Mouse (Mus musculus) thymus, postnatal 36 days (tissue): ENCODE results near the gene Bcar3.

Source experiments
- DNase-seq, 2 experiments: peaks; one replicate each; pipeline ENCODE4 v3.0.0; 2022; ENCODE audit warnings: mixed read lengths in 2 of 2

Gene Bcar3

GRCm38 (mm10) chr3:122483783-122484130 lies 189.8 kb downstream of the Bcar3 start:
- no peak for DNase-seq

DNA sequence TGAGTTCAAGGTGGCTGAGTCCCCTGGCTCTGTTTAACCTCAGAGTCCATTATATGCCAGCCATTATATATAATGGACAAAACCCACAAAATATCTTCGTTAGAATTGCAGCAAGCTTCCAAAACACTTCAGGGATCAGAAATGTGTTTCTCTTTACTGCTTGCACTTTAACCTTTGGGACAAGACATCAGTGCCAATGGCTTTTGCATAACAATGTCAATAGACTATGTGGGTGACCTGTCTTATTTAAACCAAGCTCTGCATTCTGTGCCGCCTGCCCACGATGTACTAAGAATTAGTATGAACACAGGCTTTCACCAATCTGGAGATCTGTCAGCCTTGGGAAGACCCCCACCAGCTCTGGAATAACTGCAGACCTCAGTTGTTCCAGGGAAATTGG lies 190.4 kb downstream of the Bcar3 start:
- DNase-seq, result no peak

- no peak for DNase-seq
Measured at GRCm38 (mm10) chr3:122485699-122486098, 191.8 kb downstream of the Bcar3 start.

GRCm38 (mm10) chr3:122486193-122486592 lies 192.3 kb downstream of the Bcar3 start:
- no peak for DNase-seq

- no peak for DNase-seq
Measured at GRCm38 (mm10) chr3:122488051-122488754, 194.3 kb downstream of the Bcar3 start.

- no peak for DNase-seq
Measured at GRCm38 (mm10) chr3:122490574-122490973, 196.6 kb downstream of the Bcar3 start.

DNA sequence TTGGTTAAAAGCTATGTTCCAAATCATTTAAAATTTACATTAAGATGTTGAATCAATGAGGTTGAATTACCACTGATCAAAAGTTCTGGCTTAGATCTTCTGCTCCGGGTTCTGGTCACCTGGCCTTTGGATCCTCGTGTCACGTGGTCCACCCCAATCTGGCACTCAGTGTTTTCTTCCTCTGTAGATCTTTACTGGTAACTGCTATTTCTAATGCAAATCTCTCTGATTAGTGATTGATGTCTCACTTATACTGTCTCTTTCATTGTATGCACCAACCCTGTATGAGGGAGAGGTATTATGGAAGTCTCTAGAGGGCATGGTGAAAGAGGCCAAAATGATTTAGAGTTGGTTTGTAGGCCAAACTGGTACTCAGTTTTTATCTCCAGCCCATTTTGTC lies 198.1 kb downstream of the Bcar3 start:
- no peak for DNase-seq

- DNase-seq, result no peak
Measured at GRCm38 (mm10) chr3:122492872-122493615, 199.1 kb downstream of the Bcar3 start.

GRCm38 (mm10) chr3:122494764-122495163 lies 200.8 kb downstream of the Bcar3 start:
- no peak for DNase-seq

GRCm38 (mm10) chr3:122497871-122498270 lies 203.9 kb downstream of the Bcar3 start:
- no peak for DNase-seq

DNA sequence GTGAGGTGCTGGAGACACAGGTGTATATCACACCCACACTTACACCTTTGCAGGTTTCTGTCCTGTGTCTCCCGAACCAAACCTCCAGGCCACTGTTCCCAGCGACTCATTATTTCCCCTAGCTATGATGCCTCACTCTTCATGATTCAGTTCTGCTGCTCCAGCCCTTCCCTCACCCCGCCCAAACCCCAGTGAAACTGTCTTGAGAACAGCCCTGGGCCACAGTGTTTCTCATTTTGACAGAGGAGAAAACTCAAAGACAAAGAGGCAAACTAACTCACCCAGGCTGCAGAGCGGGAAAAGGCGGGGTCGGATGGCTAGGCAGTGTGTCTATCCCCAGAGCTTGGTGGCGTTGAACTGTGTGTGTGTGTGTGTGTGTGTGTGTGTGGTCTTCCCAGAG lies 204.6 kb downstream of the Bcar3 start:
- DNase-seq, result no peak

DNA sequence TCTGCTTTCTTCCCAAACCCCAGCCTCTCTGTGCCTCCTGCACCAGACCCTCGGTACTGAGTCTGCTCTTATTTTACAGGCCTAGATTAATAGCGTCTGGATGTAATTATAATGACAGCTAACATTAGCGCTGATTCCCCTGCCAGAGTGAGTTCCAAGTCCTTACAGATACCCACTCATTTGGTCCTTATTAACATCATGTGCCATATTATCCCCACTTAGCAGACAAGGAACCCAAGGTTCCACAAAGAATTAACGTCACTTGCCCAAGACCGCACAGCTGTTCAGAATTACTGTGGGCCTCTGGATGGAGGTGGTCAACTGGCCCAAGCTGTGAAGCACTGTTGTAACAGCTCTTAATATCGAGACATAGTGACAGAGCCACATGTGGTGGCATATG lies 205.7 kb downstream of the Bcar3 start:
- DNase-seq, result no peak

GRCm38 (mm10) chr3:122500929-122501328 lies 207.0 kb downstream of the Bcar3 start:
- DNase-seq, result no peak

- no peak for DNase-seq
Measured at GRCm38 (mm10) chr3:122506343-122506916, 212.5 kb downstream of the Bcar3 start.

- no peak for DNase-seq
Measured at GRCm38 (mm10) chr3:122507826-122508225, 213.9 kb downstream of the Bcar3 start.

GRCm38 (mm10) chr3:122509084-122509483 lies 215.1 kb downstream of the Bcar3 start:
- DNase-seq, result peak; percentile 24 to 29

DNA sequence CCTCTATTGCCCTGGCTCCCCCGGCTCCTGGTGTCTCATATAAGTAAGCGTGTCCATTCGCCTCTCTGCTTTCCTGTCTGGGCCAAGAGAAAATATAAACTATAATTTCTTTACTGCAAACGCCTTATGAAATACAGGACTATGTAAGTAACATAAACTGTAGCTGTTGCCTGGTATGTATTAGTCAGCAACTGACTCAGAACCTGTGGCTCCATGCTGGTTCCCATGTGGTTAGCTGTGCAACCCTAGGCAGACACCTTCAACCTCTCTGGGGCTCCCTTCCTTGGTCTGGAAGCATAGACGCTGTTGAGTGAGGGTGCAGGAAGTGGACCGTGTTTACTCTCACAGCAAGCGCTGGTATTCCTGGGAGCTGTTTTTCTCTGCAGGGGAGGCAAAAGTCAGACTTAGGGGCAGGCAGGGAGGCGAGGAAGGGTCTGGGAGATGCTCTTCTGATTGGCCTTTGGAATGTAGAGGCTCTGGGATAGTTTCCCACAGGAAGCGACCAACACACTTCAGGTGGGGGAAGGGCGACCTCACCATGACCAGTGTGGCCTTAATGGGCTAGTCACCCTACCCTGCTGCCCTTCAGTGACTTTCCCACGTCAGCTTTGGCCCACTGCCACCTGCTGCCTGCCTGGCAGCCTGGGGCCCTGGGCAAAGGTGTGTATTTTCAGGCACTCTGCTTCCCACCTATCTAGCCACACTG lies 215.8 kb downstream of the Bcar3 start:
- no peak for DNase-seq

GRCm38 (mm10) chr3:122510240-122510750 lies 216.4 kb downstream of the Bcar3 start:
- DNase-seq, result no peak

GRCm38 (mm10) chr3:122510932-122511331 lies 217.0 kb downstream of the Bcar3 start:
- no peak for DNase-seq

- DNase-seq, result no peak
Measured at GRCm38 (mm10) chr3:122511721-122512619, 218.0 kb downstream of the Bcar3 start.

- no peak for DNase-seq
Measured at GRCm38 (mm10) chr3:122512725-122513375, 218.9 kb downstream of the Bcar3 start.
